Mouse (Mus musculus) left cerebral cortex, postnatal 36 days (tissue): ENCODE results near the gene Gm12169. TPM values are rescaled to one million over a fixed set of nuclear protein-coding genes. Genes with fewer than 3 reads are reported as not detected.
"Not testable (repeated sequence)": the region's sequence is repeated elsewhere in the genome, so short reads cannot be mapped to it uniquely, and the experiment has no call there.

Source experiments
- DNase-seq, 2 experiments: peaks; one replicate each; pipeline ENCODE4 v3.0.0; 2021 to 2022; ENCODE audit warnings: low spot score in 2 of 2, mixed read lengths in 1 of 2
- intact Hi-C: fragments of 180-260 bp; cut with DNase I; formaldehyde crosslinking; loops from one replicate; pipeline ENCODE4 v1.15.1; 2025
- total RNA-seq, 2 experiments: library from RNA; stranded (reverse); gene quantifications; 2 replicates each; pipeline ENCODE4 v1.2.3; 2021

Gene Gm12169
- not detected for total RNA-seq

DNA sequence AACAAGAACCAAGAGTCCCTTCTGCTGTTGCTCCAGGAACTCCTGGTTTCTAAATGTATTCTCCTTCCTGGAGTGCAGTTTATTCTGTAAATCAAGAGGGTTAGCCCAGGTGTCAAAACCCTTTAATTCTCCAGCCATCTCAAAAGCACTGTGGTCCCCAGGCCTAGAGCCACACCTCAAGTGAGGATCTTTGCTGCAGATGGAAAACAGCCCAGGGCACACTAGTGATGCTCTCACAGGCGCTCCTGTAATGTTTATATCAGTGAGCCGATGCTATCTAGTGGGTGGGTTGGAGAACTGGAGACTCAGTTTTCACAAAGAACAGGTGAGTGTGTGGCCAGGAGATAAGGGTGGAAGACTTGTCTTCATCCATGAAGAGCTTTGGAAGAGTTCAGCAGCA is at the start of gene Gm12169:
Gene Gm12169, plus strand, starts transcription at position 301 of the 400 bp plus-strand sequence.
- DNase-seq: no peak
- intact Hi-C loops: loop anchor here (5.0 kb wide), 1 partner anchor 37 kb away; no protein-coding TSS in a partner anchor

DNA sequence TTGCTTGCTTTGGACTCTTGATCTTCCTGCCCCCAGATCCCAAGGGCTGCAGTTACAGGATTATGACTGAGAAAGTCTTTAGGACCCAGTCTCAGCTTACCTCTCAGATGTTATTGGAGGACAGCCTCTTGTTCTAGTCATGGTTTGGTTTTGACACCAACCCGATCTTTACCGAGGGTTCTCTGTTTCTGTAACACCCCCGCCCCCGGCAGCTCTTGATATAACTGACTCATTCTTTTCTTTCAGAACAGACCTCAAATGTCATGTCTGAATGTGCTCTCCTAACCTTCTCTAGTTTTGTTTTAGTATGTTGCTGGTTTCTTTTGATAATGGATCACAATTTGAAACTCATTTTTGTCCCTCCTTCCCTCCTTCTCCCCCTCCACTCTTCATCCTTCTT is 49.8 kb upstream of the Gm12169 start:
- intact Hi-C loops: no loop called here

DNA sequence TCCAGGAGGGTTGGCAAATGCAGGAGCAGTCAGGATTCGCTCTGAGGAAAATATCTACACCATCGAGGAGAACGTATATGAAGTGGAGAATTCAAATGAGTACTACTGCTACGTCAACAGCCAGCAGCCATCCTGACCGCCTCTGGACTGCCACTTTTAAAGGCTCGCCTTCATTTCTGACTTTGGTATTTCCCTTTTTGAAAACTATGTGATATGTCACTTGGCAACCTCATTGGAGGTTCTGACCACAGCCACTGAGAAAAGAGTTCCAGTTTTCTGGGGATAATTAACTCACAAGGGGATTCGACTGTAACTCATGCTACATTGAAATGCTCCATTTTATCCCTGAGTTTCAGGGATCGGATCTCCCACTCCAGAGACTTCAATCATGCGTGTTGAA is 44.7 kb upstream of the Gm12169 start:
- intact Hi-C loops: no loop called here
- DNase-seq: no peak

More for the DNA sequence above, 49.8 kb upstream of the Gm12169 start:
- no peak for DNase-seq

DNA sequence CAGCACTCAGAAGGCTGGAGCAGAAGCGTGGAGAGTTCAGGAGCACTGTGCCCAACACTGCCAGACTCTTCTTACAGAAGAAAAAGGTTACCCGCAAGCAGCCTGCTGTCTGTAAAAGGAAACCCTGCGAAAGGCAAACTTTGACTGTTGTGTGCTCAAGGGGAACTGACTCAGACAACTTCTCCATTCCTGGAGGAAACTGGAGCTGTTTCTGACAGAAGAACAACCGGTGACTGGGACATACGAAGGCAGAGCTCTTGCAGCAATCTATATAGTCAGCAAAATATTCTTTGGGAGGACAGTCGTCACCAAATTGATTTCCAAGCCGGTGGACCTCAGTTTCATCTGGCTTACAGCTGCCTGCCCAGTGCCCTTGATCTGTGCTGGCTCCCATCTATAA is 43.5 kb upstream of the Gm12169 start:
- intact Hi-C loops: no loop called here
- DNase-seq: no peak

DNA sequence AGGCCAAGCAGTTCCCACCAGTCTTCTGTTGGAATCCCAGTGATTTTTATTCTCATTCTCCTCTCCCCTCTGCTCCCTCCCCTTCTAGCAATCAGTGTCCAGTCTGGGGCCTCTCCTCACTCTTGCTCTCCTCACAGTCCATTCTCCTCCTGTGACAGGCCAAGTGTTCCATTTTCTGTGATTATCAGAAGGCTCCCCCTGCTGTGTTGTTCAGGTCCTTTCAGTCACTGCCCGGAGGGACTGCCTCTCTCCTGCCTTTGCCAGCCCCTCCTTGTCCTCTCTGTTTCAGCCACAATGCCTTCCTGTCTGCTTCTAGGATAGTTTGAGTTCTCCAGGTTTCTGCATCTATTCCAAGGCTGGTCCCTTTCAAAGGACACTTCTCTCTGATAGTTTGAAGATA is 35.8 kb upstream of the Gm12169 start:
- intact Hi-C loops: loop anchor here (5.0 kb wide), 1 partner anchor 34 kb away; the partner anchor contains the start of gene Gm12169
- no peak for DNase-seq

DNA sequence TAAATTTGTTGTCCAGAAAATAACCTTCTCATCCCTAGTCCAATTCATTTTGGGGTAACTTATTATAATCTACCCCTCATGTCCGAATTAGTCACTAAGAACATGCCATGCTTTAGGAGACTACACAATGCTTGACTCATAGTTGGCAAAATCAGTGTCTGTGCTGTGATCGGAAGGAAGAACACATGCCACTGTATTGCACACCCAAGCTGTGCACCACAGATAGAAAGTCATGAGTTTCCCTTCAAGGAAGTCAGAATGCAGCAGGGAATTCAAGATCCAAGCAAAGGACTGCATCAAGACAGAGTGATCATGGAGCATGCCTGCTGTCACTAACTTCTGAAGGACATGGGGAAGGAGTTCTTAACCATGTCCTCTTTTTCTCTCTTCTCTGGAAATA is 35.4 kb upstream of the Gm12169 start:
- DNase-seq: no peak
- intact Hi-C loops: loop anchor here (5.0 kb wide), 1 partner anchor 34 kb away; the partner anchor contains the start of gene Gm12169

DNA sequence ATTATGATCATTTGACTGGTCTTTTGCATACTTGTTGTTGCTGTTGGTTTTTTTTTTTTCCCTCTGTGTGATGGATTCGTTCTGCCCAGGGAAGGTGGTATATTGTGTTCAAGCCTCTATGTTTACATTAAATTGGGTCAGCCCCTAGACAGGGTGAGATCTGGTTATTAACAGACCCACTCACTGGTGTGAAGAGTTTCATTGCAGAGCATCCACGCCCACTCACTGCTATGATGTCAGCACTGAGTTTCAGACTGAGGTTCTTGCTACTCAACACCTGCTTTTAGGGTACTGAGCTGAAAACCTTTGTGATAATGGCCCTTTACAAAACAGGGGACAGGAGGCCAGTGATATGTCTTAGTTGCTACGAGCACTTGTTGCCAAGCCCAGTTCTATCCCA is 16.9 kb upstream of the Gm12169 start:
- intact Hi-C loops: no loop called here
- DNase-seq: no peak

DNA sequence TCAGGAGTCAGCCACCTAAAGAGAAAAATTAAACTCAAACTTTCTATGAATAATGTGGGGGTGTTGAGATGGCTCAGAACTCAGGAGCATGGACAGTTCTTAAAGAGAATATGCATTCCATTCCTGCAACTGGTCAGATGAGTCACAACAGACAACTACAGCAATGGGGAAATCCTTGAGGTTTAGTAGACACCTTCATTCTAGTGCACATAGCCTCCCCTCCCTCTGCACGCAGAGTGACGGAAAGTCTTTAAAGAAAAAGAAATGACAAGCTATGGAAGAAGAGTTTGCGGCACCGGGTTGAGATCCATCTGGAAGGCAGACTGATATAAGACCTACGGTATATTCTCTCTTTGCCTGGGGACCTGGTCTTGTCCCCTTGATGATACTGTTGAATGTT is 14.1 kb upstream of the Gm12169 start:
- intact Hi-C loops: no loop called here
- DNase-seq: no peak

DNA sequence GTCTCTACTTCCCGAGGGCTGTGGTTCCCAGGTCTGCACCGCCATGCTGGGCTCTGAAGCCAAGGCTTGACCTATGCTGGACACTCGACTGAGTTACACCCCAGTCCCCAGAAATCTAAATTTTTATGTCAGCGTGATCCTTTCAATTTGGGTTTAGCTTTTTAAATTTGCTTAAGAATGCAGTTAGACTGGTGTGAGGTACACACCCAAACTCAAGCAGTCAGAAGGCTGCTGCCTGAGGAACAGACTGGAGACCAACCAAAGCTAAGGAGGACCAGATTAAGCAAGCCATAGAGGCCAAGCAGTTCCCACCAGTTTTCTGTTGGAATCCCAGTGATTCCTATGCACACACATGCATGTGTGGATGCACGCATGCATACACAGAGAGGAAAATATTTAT is 2.7 kb upstream of the Gm12169 start:
- intact Hi-C loops: loop anchor here (5.0 kb wide), 1 partner anchor 34 kb away; no protein-coding TSS in a partner anchor
- DNase-seq: not testable (repeated sequence)

DNA sequence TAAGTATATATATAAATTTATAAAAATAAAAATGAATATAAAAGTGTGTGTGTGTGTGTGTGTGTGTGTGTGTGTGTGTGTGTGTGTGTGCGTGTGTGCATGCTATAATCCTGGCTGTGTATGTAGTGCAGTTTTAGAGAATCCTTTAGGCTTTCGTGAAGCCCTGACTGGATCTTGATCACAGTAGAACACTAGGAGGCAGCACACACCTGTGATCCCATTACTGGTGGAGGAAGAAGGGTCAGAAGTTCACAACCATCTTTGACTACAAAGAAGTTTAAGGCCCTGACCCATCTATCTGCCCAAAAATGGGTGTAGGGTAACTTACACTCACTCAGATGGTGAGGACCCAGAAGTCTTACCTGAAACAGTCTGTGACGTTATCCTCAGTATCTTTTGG is 1.3 kb upstream of the Gm12169 start:
- intact Hi-C loops: loop anchor here (5.0 kb wide), 1 partner anchor 35 kb away; no protein-coding TSS in a partner anchor

DNA sequence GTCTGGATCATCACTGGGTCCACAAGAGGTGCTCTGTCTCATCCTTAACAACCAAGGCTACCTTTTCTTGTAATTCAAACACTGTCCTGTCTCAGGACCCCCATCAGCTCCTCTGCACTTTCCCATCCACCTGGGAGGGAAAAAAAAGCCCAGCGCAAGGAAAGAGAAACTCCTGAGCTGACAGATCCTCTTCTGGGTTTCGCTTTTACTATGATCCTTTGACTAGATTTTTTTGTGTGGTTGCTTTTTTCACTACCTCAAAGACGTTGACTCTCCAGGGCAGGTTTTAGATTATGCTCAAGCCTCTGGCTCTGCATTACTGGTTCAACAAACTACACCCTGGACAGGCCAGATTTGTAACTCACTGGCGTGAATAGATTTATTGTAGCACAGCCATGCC is 6.1 kb downstream of the Gm12169 start:
- intact Hi-C loops: no loop called here
- no peak for DNase-seq

More for the DNA sequence above, 1.3 kb upstream of the Gm12169 start:
- DNase-seq: no peak

DNA sequence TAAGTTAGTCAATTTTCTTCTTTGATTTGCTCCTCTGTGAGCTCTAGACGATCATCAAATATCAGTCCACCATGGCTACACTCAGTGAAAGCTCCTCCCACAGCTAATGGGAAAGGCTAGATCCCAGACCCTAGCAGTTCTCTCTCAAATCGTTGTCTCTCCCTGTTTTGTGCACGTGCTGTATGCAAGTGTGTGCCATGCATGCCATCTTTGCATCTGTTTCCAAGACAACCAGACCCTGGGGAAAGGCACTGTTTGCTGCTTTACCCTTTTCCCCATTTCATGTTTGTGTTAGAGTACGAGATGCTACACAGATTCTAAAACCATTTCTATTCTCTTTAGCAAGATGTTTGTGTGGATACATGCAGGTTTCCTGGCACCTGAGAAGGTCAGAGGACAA is 13.0 kb downstream of the Gm12169 start:
- DNase-seq: no peak
- intact Hi-C loops: no loop called here

DNA sequence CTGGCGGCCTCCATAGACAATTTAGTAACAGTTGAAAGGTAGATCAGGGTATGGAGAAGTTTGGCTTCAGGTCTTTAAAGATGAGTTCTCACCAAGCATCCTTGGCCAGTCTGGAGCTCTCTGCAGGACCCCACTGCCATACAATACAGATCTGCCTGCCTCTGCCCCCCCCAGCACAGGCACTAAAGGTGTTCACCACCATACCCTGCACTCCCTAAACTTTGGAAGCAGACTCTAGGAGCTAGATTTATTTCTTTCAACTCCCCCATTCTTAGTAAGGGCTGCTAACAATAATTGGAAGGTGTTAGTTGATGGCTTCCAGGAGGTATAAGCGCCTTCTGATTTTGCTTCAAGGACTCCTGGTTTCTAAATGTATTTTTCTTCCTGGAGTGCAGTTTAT is 19.5 kb downstream of the Gm12169 start:
- intact Hi-C loops: no loop called here
- DNase-seq: no peak

DNA sequence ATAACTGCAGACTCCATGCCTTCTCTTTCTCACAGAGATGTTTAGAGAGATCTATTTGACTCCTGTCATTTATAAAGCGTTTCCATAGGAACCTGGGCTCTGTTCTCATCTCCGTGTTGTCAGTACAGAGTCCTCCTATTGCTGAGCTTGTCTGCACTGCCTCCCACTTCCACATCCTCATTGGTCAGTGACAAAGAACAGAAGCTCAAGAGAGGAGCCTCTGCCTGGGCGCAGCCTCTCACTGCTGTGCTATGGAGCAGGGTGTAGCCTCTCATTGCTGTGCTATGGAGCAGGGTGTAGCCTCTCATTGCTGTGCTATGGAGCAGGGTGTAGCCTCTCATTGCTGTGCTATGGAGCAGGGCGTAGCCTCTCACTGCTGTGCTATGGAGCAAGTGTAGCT is 25.7 kb downstream of the Gm12169 start:
- intact Hi-C loops: no loop called here
- DNase-seq: no peak

DNA sequence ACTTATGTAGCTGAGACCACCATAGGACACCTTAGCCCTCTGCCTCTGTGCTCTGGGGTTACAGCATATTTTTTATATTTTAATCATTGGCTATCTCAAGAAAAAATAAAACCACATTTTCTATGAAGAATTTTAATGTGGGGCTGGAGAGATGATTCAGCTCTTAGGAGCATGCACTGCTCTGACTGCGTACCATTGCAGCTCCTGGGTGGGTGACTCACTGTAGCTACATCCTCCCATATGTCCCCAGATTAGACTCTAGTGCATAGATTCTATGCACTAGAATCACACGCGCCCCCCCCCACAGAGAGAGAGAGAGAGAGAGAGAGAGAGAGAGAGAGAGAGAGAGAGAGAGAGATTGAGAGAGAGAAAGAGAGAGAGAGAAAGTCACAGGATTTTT is 28.7 kb downstream of the Gm12169 start:
- DNase-seq: peak; percentile 4 to 17
- intact Hi-C loops: no loop called here

DNA sequence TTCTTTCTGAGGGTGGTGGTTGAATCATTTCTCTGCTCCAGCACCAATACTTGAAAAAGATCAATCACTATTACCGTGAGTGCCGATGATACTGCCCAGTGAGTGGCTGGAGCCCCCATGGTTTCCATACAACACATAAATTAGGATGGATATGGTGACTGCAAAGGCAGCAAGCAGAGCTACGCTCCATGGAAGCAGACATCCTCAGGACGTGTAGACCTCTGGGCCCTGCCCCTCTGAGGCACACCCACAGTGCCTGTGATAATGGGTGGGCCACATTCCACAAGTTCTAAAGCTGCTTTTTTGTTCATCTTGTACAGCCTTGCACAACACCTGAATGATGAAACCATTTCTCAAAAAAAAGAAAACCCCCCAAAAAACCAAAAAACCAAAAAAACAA is 37.1 kb downstream of the Gm12169 start:
- intact Hi-C loops: no loop called here

DNA sequence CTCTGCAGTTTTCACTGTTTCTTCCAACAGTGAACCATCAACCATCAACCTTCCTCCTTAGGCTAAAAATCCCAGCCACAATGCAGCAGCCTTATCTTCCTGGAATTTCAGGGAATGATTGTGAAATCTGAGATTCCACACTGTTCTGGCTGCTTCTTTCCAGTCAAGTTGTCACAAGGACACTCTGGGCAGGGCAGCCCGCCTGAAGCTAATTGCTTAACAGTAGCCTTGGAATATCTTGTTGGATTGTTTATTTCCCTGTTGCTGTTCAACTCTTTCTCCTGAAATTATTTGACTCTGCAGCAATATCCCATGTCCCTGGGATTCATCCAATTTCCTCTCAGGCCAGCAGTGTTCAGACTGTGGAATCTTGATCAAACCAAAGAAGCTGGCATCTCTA is 40.7 kb downstream of the Gm12169 start:
- intact Hi-C loops: no loop called here
- no peak for DNase-seq

More for the DNA sequence above, 37.1 kb downstream of the Gm12169 start:
- no peak for DNase-seq

DNA sequence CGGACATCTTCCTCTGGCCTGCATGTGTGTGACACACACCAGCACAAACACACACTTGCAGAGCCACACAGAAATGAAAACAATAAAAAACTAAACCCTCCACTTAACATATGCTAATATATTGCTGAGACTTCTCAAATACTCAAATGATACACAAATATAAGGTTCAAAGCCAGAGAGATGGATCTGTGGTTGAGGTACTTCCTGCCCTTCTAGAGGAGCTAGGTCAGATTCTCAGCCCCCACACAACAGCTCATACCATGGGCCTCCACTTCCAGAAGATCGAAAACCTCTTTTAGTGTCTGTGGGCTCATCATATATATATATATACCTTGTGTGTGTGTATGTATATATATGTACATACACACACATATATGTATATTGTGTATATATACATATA is 42.0 kb downstream of the Gm12169 start:
- intact Hi-C loops: no loop called here
- DNase-seq: no peak

DNA sequence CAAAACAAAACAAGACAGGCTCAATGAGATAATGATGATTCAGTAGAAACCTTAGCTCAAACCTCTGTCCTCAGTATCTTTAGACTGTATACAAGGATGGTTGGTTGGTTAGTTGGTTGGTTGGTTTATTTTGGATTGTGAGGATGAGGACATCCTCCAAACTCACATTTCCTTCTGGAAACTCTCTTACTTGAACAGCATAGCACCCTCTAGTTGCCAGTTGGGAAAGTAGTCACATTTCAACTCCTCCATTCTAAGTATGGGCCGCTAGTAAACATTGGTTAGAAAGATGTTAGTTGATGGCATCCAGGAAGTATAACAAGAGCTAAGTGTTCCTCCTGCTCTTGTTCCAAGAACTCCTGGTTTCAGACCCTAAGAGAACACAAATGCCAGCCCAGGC is 45.1 kb downstream of the Gm12169 start:
- no peak for DNase-seq
- intact Hi-C loops: no loop called here

DNA sequence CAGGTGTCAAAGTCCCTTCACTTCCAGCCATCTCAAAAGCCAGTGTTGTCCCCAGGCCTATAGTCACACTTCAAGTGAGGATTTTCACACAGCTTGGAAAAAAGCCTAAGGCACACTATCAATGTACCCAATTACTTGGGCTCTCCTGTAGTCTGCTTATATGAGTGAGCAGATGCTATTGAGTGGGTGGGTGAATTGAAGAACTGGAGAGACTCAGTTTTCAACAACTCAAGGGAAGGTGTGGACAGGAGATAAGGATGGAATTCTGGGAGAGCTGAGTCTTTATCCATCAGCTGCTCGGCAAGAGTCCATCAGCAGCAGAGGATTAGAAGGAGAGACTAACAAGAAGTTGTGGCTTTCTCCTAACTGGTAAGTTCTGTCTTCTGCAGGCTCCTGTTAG is 47.3 kb downstream of the Gm12169 start, which contains the start of gene BC053393:
Gene BC053393, plus strand, starts transcription at position 210 of the 400 bp plus-strand sequence.
- DNase-seq: peak in 1 of 2 experiments; percentile 5

DNA sequence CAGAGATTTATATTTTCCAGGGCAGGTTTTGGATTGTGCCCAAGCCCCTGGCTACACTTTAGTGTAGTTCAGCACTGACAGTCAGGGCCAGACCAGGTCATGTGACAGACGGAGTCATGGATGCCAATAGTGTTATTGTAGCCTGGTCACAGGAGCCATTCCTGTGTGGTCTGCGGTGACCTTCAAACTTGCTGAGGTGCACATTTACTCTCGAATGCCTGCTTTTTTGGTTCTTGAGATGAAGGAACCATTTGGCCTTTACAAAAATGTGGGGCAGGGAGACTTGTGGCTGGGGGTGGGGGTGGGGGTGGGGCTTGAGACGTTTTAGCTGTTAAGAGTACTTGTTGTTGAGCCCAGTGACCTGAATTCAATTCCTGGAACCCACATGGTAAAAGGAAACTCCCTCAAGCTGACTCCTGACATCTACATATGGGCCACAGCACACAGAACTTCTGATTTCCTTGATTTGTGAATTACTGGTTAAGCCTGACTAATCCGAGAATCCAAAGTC is 54.8 kb downstream of the Gm12169 start:
- intact Hi-C loops: no loop called here
- DNase-seq: no peak

More for the DNA sequence above, 47.3 kb downstream of the Gm12169 start, which contains the start of gene BC053393:
- intact Hi-C loops: no loop called here

DNA sequence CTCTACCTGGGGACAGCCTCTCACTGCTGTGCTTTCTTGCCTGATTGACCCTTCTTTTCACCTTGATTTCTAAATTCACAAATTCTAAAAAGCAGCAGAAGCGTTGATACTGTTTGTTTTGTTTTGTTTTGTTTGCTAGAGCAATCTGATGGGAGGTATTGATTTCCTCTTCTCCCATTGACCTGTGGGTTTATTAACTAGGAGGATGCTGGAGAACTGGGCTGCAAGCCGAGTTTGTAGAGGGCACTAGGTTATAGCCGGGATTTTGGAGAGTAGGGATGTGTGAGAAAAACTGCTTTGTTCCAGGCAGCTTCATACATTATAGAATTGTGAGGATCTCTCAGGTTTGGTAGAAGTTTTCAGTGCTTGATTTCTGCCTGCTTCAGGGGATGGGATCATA is 56.4 kb downstream of the Gm12169 start:
- intact Hi-C loops: no loop called here
- DNase-seq: no peak
